Mouse (Mus musculus) lung, postnatal 0 days (tissue): ENCODE results near the gene Cog5. TPM values are rescaled to one million over a fixed set of nuclear protein-coding genes. Genes with fewer than 3 reads are reported as not detected.

Experiments
- ATAC-seq: fragments of 200-750 bp; cut with Nextera tagmentation; 2 replicates; pipeline ENCODE4 v1.8.0; 2017; ENCODE audit warnings: moderate library complexity
- DNase-seq: peaks from one replicate; pipeline ENCODE4 v3.0.0-alpha.2; 2016; ENCODE audit warnings: low spot score
- H3K27ac ChIP-seq: fragments of 300-500 bp; sonication (generic); 2 replicates; pipeline ENCODE4 v1.5.1; 2014; ENCODE audit warnings: antibody characterized with exemption, mild to moderate bottlenecking, low read length, mixed read lengths
- H3K27me3 ChIP-seq: fragments of 300-500 bp; sonication (generic); replicated peaks from 2 replicates; pipeline ENCODE4 v1.6.1; 2014; ENCODE audit warnings: low read length, mixed read lengths; ENCODE audit not compliant: insufficient read depth
- H3K36me3 ChIP-seq: fragments of 300-500 bp; sonication (generic); 2 replicates; pipeline ENCODE4 v1.6.1; 2014; ENCODE audit warnings: low read length, mixed read lengths; ENCODE audit not compliant: insufficient read depth
- H3K4me1 ChIP-seq: fragments of 300-500 bp; sonication (generic); 2 replicates; pipeline ENCODE4 v1.6.1; 2014; ENCODE audit warnings: antibody characterized with exemption, low read depth, low read length, mixed read lengths; ENCODE audit not compliant: insufficient read depth
- H3K4me2 ChIP-seq: fragments of 300-500 bp; sonication (generic); replicated peaks from 2 replicates; pipeline ENCODE4 v1.6.1; 2014; ENCODE audit warnings: low read depth, mild to moderate bottlenecking, low read length, moderate library complexity, mixed read lengths
- H3K4me3 ChIP-seq: fragments of 300-500 bp; sonication (generic); 2 replicates; pipeline ENCODE4 v1.5.1; 2014; ENCODE audit warnings: low read depth, low read length
- H3K9ac ChIP-seq: fragments of 300-500 bp; sonication (generic); replicated peaks from 2 replicates; pipeline ENCODE4 v1.6.1; 2014; ENCODE audit warnings: low read depth, mild to moderate bottlenecking
- H3K9me3 ChIP-seq: fragments of 300-500 bp; sonication (generic); 2 replicates; pipeline ENCODE4 v1.6.1; 2016; ENCODE audit warnings: low read length, mixed read lengths
- CTCF ChIP-seq: IDR thresholded peaks from 2 replicates; pipeline ENCODE4 v1.5.1; 2016; ENCODE audit warnings: antibody characterized with exemption, mild to moderate bottlenecking
- EP300 ChIP-seq: IDR thresholded peaks from 2 replicates; pipeline ENCODE4 v1.6.1; 2016; ENCODE audit warnings: antibody characterized with exemption, mild to moderate bottlenecking, control low read depth
- WGBS: fragments of 180-500 bp; shearing (Covaris S2); extraction: QIAGEN DNeasy Blood & Tissue Kit; methylation state at CpG from one replicate; pipeline ENCODE4 v1.1.7; 2014; 5-methylcytosine and 5-hydroxymethylcytosine counted together
- polyA plus RNA-seq: library from polyadenylated mRNA; unstranded; fragments of >200 nt; fragmentation: Nextera tagmentation; extraction: Ambion mirVana; gene quantifications from 2 replicates; pipeline ENCODE4 v1.2.1, GENCODE M21; 2015

Gene Cog5
- polyA plus RNA-seq, 1 experiment from 2014 or later, result 17.0 TPM

DNA sequence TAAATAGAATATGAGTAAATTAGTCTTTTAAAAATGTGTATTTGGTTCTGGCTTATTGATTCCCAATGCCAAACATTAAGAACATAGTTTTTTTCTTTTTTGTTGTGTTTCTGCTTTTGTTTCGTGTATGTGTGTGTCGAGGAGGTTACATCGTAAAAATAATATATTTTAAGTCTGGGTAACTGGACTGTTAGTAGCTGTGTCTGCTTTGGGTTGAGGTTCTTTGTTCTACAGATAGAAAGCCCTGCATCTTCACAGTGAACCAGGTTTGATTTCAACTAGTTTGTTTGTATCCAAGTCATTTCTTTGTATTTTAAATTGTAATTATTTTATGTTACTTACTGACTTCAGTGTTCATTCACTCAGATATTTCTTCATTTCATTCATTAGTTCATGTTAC, 59.4 kb downstream of the Cog5 start:
- 91% methylated on average over 3 of the region's 3 CpGs for WGBS
- TF ChIP-seq EP300, result no peak
- TF ChIP-seq CTCF, result no peak
- Histone ChIP-seq H3K4me2 (no peak overlapping the region), H3K9me3 (no peaks in the 10 kb centered on the region), H3K4me1 (peaks cover under 1% of the 10 kb centered on the region; the same call in 1 of the 2 replicates), H3K27ac (no peak overlapping the region), H3K4me3 (no peak overlapping the region), H3K36me3 (no peaks in the 10 kb centered on the region), H3K27me3 (no peaks in the 10 kb centered on the region), H3K9ac (no peak overlapping the region)
- ATAC-seq, result no peak
- DNase-seq, result no peak

DNA sequence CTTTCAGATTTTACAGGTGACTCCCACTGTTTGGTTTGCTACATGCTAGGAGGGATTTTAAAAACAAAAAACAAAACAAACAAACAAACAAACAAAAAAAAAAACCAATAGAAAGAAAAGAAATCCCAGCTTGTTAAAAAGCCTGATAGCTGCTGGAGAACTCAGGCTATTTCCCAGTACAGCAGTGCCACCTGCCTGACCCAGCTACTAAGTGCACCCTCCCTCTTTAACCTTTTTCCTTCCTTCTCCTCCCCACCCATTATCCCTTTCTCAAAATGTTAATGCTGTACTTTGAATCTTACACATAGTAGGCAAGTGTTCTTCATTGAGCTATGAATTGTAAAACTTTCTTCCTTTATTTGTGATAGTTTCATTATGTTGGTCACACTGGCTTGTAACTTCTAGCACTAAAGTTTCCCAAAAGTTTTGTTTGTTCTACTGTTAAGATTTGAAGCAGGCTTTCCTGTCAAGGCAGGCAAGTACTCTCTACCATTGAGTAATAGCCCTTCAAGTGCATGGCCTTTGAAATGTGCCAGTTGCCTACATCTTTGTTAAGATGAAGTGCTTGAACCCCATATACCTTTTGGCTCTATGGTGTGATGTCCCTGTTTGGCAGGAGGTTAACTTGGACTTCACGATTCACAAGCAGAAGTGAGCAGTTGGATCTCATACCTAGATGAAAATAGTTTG, 65.1 kb downstream of the Cog5 start:
- peak; percentile 73 for TF ChIP-seq CTCF
- peak; percentile 68 for TF ChIP-seq EP300
- H3K9ac ChIP-seq, result no peak overlapping the region
- peaks cover 4% of the 10 kb centered on the region; the same call in 1 of the 2 replicates for H3K4me1 ChIP-seq
- peak overlapping the region; percentile 25; the same call in 1 of the 2 replicates for H3K4me2 ChIP-seq
- H3K4me3 ChIP-seq, result no peak overlapping the region
- ATAC-seq (peak; percentile 87), DNase-seq (peak; percentile 80)
- 53% methylated on average over 1 of the region's 1 CpGs for WGBS
- no peak overlapping the region for H3K27ac ChIP-seq
- H3K27me3 ChIP-seq, result no peaks in the 10 kb centered on the region
- no peaks in the 10 kb centered on the region for H3K9me3 ChIP-seq
- H3K36me3 ChIP-seq, result no peaks in the 10 kb centered on the region

DNA sequence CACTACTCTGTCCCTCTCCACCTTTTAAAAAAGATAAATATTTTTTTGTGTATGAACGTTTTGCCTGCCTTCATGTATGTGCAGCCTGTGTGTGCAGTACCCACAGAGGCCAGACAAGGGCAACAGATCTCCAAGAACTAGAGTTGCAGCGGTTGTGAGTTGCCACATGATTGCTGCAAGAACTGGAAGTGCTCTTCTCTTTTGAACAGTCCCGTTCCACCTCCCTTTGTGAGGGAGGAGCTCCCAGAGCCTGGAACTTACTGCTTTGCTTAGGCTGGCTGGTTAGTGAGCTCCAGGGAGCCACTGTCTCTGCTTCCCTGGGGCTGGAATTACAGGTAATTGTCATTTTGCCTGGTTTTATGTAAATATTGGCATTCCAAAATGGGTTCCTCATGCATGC, 69.9 kb downstream of the Cog5 start:
- TF ChIP-seq EP300, result no peak
- TF ChIP-seq CTCF, result no peak
- ATAC-seq, result no peak
- no peak overlapping the region for H3K4me2 ChIP-seq
- no peaks in the 10 kb centered on the region for H3K9me3 ChIP-seq
- H3K4me1 ChIP-seq, result no peaks in the 10 kb centered on the region
- no peak overlapping the region for H3K9ac ChIP-seq
- H3K4me3 ChIP-seq, result no peak overlapping the region
- no peaks in the 10 kb centered on the region for H3K27me3 ChIP-seq
- 84% methylated on average over 3 of the region's 3 CpGs for WGBS
- no peak for DNase-seq
- no peak overlapping the region for H3K27ac ChIP-seq
- no peaks in the 10 kb centered on the region for H3K36me3 ChIP-seq

DNA sequence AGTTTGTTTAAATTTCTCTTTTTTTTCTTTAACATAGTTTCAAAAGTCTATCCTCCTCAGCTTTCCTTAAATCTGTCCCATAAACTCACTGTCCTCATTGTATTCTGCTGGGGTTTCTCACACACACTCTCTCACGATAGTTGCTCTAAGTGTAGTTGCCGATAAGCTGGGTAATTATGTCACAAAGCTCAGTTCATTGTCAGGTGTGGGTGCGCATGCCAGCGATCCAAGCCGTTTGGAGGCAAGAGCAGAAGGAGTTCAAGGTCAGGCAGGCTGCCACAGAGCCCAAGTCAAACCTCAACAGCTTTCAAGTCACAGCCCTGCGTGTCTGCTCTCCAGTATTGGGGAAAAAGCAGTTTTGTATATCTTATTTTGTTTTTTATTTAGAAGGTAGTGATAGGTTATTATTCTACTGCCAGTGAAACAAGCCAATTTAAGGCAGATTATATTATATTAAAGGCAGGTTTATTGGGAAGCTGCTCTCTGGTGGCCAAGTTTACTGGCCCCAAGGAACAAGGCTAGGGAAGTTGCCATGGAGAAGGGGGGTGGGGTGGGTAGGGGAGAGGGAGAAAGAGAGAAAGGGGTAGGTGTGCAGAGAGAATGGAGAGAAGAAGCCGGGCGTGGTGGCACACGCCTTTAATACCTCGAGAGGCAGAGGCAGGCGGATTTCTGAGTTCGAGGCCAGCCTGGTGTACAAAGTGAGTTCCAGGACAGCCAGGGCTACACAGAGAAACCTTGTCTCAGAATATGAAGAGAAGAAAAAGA, 71.0 kb downstream of the Cog5 start:
- Histone ChIP-seq H3K9me3 (no peaks in the 10 kb centered on the region), H3K4me2 (no peak overlapping the region), H3K4me1 (no peaks in the 10 kb centered on the region), H3K27me3 (no peaks in the 10 kb centered on the region), H3K4me3 (no peak overlapping the region), H3K36me3 (no peaks in the 10 kb centered on the region), H3K27ac (no peak overlapping the region), H3K9ac (no peak overlapping the region)
- no peak for TF ChIP-seq EP300
- WGBS, result 83% methylated on average over 12 of the region's 12 CpGs
- DNase-seq (no peak), ATAC-seq (no peak)

DNA sequence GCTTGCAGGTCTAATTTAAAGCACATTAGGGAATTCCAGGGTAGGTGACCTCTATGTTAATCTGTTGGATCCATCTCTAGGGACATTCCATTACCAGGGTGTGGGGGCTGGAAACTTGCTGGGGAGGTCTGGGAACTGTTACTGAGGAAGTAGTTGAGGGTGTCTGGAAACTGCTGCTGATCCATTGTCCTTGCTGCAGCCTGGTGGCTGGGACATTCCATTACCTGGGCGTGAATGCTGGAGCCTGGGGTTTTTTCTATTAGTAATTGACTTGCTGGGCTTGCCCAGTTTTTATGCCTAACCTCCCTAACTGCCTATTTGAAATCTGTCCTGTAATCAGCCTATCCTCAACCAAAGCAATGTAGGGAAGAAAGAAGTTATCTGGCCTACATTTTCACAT, 72.0 kb downstream of the Cog5 start:
- Histone ChIP-seq H3K9me3 (no peaks in the 10 kb centered on the region), H3K36me3 (no peaks in the 10 kb centered on the region), H3K27ac (no peak overlapping the region), H3K4me1 (no peaks in the 10 kb centered on the region), H3K9ac (no peak overlapping the region), H3K4me3 (no peak overlapping the region), H3K4me2 (no peak overlapping the region), H3K27me3 (no peaks in the 10 kb centered on the region)
- ATAC-seq, result no peak
- peak; percentile 13 for DNase-seq
- 52% methylated on average over 1 of the region's 1 CpGs for WGBS
- TF ChIP-seq EP300 (no peak), CTCF (no peak)

DNA sequence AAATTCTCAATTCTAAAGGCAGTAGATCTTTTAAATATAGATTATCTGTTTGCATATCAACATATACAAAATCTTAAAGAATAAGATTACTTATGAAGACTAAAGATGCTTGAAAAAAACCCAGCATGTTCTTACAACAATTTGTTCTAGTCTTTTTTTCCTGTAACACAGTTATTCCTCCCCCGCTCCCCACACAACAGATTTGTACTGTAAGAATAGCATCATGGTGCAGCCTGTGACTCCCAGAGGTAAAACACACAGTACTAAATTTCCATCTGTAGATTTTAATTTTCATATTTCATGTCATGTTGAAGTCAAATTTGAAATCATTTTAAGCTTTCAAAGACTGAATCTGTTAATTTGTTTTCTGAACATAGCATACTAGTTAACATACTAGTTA, 75.5 kb downstream of the Cog5 start:
- no peak overlapping the region for H3K4me2 ChIP-seq
- DNase-seq (no peak), ATAC-seq (no peak)
- no peak overlapping the region for H3K4me3 ChIP-seq
- no peak overlapping the region for H3K9ac ChIP-seq
- H3K4me1 ChIP-seq, result no peaks in the 10 kb centered on the region
- no peaks in the 10 kb centered on the region for H3K36me3 ChIP-seq
- H3K27ac ChIP-seq, result no peak overlapping the region
- WGBS, result 92% methylated on average over 1 of the region's 1 CpGs
- no peaks in the 10 kb centered on the region for H3K27me3 ChIP-seq
- TF ChIP-seq CTCF (no peak), EP300 (no peak)
- no peaks in the 10 kb centered on the region for H3K9me3 ChIP-seq
